Mouse (Mus musculus) testis, adult 2 months (tissue): ENCODE results near the gene Snrpb.

ENCODE experiments used
- CTCF ChIP-seq: fragments of 200-500 bp; IDR thresholded peaks from 2 replicates; pipeline ENCODE4 v1.5.1; 2012; ENCODE audit warnings: low read depth, mild to moderate bottlenecking, inconsistent platforms, low read length, moderate library complexity; ENCODE audit not compliant: control insufficient read depth, insufficient read depth, insufficient replicate concordance
- POLR2A ChIP-seq: fragments of 200-500 bp; IDR thresholded peaks from 2 replicates; pipeline ENCODE4 v1.6.1; 2012; ENCODE audit warnings: low read depth, mild to moderate bottlenecking, inconsistent platforms, low read length, moderate library complexity; ENCODE audit not compliant: control insufficient read depth

DNA sequence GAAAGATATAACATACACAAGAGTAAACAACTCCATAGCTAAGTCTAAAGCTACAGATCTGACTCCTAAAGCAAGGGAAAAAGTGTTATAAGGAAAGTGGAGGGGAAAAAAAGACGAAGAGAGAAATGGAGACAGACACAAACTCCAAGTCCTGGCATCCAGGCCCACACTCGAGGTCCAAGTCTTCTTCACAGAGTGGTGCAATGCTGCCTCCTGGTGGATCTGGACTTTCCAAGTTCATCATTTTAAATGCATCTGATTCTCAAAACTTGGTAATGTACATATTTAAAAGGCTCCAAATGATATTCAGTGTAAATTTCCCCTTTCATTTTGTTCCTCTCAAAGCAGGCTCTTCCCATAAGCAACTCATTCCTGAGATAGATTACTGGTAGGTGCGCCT is 11.3 kb downstream of the Snrpb start:
- TF ChIP-seq POLR2A (no peak), CTCF (no peak)
